Mouse (Mus musculus) forebrain, embryonic 11.5 days (tissue): ENCODE results near the gene Abhd18. TPM values are rescaled to one million over a fixed set of nuclear protein-coding genes. Genes with fewer than 3 reads are reported as not detected.

Experiments used
- ATAC-seq: fragments of 200-750 bp; cut with Nextera tagmentation; replicated peaks from 2 replicates; pipeline ENCODE4 v1.8.0; 2017; ENCODE audit warnings: moderate TSS enrichment; ENCODE audit not compliant: low FRiP score
- DNase-seq: peaks from one replicate; pipeline ENCODE4 v3.0.0-alpha.2; 2017; ENCODE audit warnings: low spot score
- H3K27ac ChIP-seq: fragments of 300-500 bp; sonication (generic); 2 replicates; pipeline ENCODE4 v1.5.1; 2014; ENCODE audit warnings: low read depth, low read length
- H3K27me3 ChIP-seq: fragments of 300-500 bp; sonication (generic); 2 replicates; pipeline ENCODE4 v1.6.1; 2014; ENCODE audit warnings: mild to moderate bottlenecking, low read length, mixed read lengths; ENCODE audit not compliant: control insufficient read depth, insufficient read depth
- H3K36me3 ChIP-seq: fragments of 300-500 bp; sonication (generic); 2 replicates; pipeline ENCODE4 v1.6.1; 2014; ENCODE audit warnings: mild to moderate bottlenecking, low read length, moderate library complexity, mixed read lengths; ENCODE audit not compliant: control insufficient read depth, insufficient read depth
- H3K4me1 ChIP-seq: fragments of 300-500 bp; sonication (generic); replicated peaks from 2 replicates; pipeline ENCODE4 v1.6.1; 2014; ENCODE audit warnings: low read length, mixed read lengths; ENCODE audit not compliant: control insufficient read depth, insufficient read depth
- H3K4me2 ChIP-seq: fragments of 300-500 bp; sonication (generic); 2 replicates; pipeline ENCODE4 v1.6.1; 2014; ENCODE audit warnings: low read depth, mild to moderate bottlenecking, low read length, moderate library complexity, mixed read lengths; ENCODE audit not compliant: severe bottlenecking
- H3K4me3 ChIP-seq: fragments of 300-500 bp; sonication (generic); 2 replicates; pipeline ENCODE4 v1.5.1; 2014; ENCODE audit warnings: low read depth, low read length
- H3K9ac ChIP-seq: fragments of 300-500 bp; sonication (generic); 2 replicates; pipeline ENCODE4 v1.6.1; 2014; ENCODE audit warnings: low read length
- H3K9me3 ChIP-seq: fragments of 300-500 bp; sonication (generic); 2 replicates; pipeline ENCODE4 v1.6.1; 2016; ENCODE audit warnings: low read length, mixed read lengths; ENCODE audit not compliant: control insufficient read depth
- WGBS: fragments of 180-500 bp; shearing (Covaris S2); extraction: QIAGEN DNeasy Blood & Tissue Kit; methylation state at CpG from one replicate; pipeline ENCODE4 v1.1.7; 2014; 5-methylcytosine and 5-hydroxymethylcytosine counted together
- polyA plus RNA-seq: library from polyadenylated mRNA; unstranded; fragments of >200 nt; fragmentation: Nextera tagmentation; extraction: Ambion mirVana; gene quantifications from 2 replicates; pipeline ENCODE4 v1.2.1, GENCODE M21; 2014

Abhd18 gene
- polyA plus RNA-seq, 1 experiment from 2014 or later, result 8.4 TPM

- H3K27ac ChIP-seq, result no peak overlapping the region
- no peaks in the 10 kb centered on the region for H3K36me3 ChIP-seq
- no peaks in the 10 kb centered on the region for H3K27me3 ChIP-seq
- no peak overlapping the region for H3K4me3 ChIP-seq
- H3K4me2 ChIP-seq, result no peak overlapping the region
- H3K9ac ChIP-seq, result no peak overlapping the region
- DNase-seq (no peak), ATAC-seq (no peak)
- no peaks in the 10 kb centered on the region for H3K9me3 ChIP-seq
- WGBS, result 97% methylated on average over 4 of the region's 4 CpGs
- H3K4me1 ChIP-seq, result no peaks in the 10 kb centered on the region
Measured at GRCm38 (mm10) chr3:40938592-40938991, 91.8 kb downstream of the Abhd18 start.

DNA sequence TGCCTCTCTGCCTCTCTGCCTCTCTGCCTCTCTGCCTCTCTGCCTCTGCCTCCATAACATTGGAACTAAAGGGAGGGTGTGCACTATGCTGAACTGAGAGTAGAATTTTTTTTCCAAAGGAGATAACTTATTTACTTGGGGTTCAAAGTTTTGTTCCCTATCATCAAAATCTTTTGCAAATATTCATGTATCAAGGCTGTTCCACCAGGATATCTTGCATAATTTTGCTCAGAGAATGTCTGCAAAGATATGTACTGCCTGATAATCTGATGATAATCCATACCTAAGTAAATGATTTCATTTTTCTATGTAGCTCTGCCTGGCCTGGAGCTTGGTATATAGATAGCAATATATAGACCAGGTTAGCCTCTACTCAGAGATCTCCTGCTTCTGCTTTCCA, 92.2 kb downstream of the Abhd18 start:
- Histone ChIP-seq H3K27ac (no peak overlapping the region), H3K9me3 (no peaks in the 10 kb centered on the region), H3K27me3 (no peaks in the 10 kb centered on the region), H3K4me3 (no peak overlapping the region), H3K4me1 (no peaks in the 10 kb centered on the region), H3K9ac (no peak overlapping the region), H3K36me3 (no peaks in the 10 kb centered on the region), H3K4me2 (no peak overlapping the region)
- ATAC-seq (no peak), DNase-seq (no peak)

- no peaks in the 10 kb centered on the region for H3K36me3 ChIP-seq
- DNase-seq, result peak; percentile 100
- H3K27me3 ChIP-seq, result peaks cover 9% of the 10 kb centered on the region; the same call in 1 of the 2 replicates
- no peaks in the 10 kb centered on the region for H3K9me3 ChIP-seq
- peak; percentile 96 for ATAC-seq
- H3K9ac ChIP-seq, result peak within 1 kb of the TSS; percentile 68
- WGBS, result under 1% methylated on average over 60 of the region's 66 CpGs
- H3K4me2 ChIP-seq, result peak within 1 kb of the TSS; percentile 98
- H3K4me1 ChIP-seq, result no peaks in the 10 kb centered on the region
- H3K27ac ChIP-seq, result peak within 1 kb of the TSS; percentile 37; the same call in 1 of the 2 replicates
- H3K4me3 ChIP-seq, result peak within 1 kb of the TSS; percentile 68
Measured at GRCm38 (mm10) chr3:40949170-40949902, 102.6 kb downstream of the Abhd18 start, which contains the start of gene Larp1b. Larp1b (plus strand) TSS chr3:40949828.

GRCm38 (mm10) chr3:40949903-40950600, 103.3 kb downstream of the Abhd18 start:
- ATAC-seq, result peak; percentile 47
- 0% methylated on average over 72 of the region's 118 CpGs for WGBS
- peak overlapping the region; percentile 37; the same call in 1 of the 2 replicates for H3K27ac ChIP-seq
- no peaks in the 10 kb centered on the region for H3K36me3 ChIP-seq
- H3K4me1 ChIP-seq, result no peaks in the 10 kb centered on the region
- peak overlapping the region; percentile 68 for H3K9ac ChIP-seq
- no peaks in the 10 kb centered on the region for H3K9me3 ChIP-seq
- peaks cover 9% of the 10 kb centered on the region; the same call in 1 of the 2 replicates for H3K27me3 ChIP-seq
- peak overlapping the region; percentile 98 for H3K4me2 ChIP-seq
- peak overlapping the region; percentile 68 for H3K4me3 ChIP-seq
- DNase-seq, result peak; percentile 76

GRCm38 (mm10) chr3:40950601-40951201, 103.9 kb downstream of the Abhd18 start:
- H3K36me3 ChIP-seq, result no peaks in the 10 kb centered on the region
- H3K9ac ChIP-seq, result peak overlapping the region; percentile 68
- H3K27ac ChIP-seq, result no peak overlapping the region
- H3K9me3 ChIP-seq, result no peaks in the 10 kb centered on the region
- peak overlapping the region; percentile 98 for H3K4me2 ChIP-seq
- H3K27me3 ChIP-seq, result peaks cover 9% of the 10 kb centered on the region; the same call in 1 of the 2 replicates
- H3K4me1 ChIP-seq, result no peaks in the 10 kb centered on the region
- peak overlapping the region; percentile 68 for H3K4me3 ChIP-seq
- no peak for ATAC-seq
- under 1% methylated on average over 43 of the region's 43 CpGs for WGBS
- DNase-seq, result peak; percentile 71

DNA sequence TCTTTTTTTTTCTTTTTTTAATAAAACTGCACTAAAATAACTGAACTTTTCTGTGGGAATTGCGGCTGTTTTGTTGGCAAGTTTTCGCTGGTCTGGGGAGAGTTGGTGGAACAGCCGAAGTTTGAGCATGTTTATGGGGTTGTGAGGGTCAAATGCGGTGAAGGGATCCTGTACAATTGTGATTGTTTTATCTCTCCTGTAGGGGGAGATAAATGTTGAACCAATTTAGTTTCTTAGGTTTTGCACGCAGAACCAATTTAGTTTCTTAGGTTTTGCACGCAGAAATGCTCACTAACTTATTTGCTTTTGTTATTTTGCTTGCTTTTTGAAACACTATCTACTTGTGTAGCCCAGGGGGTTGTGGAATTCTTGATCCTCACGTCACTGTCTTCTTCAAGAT, 104.6 kb downstream of the Abhd18 start:
- H3K27me3 ChIP-seq, result peaks cover 9% of the 10 kb centered on the region; the same call in 1 of the 2 replicates
- 15% methylated on average over 7 of the region's 7 CpGs for WGBS
- DNase-seq, result no peak

DNA sequence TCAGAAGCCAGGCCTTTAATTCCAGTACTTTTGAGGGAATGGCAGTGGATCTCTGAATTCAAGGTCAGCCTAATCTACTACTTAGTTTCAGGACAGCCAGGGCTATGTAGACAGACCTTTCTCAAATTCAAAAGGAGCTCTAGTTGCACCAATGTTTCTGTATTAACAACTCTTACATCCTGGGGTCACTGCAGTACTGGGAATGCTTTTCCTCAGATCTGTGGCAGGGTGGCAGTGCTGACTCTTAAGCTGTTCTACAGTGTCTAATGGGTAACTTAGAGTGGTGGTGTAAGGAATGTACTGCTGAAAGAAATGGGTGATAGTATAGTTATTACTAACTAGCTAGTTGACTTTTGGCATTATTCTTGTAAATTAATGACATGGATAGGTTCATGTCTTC, 105.8 kb downstream of the Abhd18 start:
- Histone ChIP-seq H3K27me3 (peaks cover 9% of the 10 kb centered on the region; the same call in 1 of the 2 replicates), H3K4me2 (no peak overlapping the region), H3K36me3 (no peaks in the 10 kb centered on the region), H3K27ac (no peak overlapping the region), H3K4me1 (no peaks in the 10 kb centered on the region), H3K4me3 (no peak overlapping the region), H3K9ac (no peak overlapping the region), H3K9me3 (no peaks in the 10 kb centered on the region)
- DNase-seq (no peak), ATAC-seq (no peak)

More for the DNA sequence above, 104.6 kb downstream of the Abhd18 start:
- peak overlapping the region; percentile 68 for H3K4me3 ChIP-seq
- H3K4me2 ChIP-seq, result peak overlapping the region; percentile 98
- no peaks in the 10 kb centered on the region for H3K9me3 ChIP-seq
- no peak for ATAC-seq
- no peak overlapping the region for H3K27ac ChIP-seq
- H3K4me1 ChIP-seq, result no peaks in the 10 kb centered on the region
- H3K36me3 ChIP-seq, result no peaks in the 10 kb centered on the region
- H3K9ac ChIP-seq, result no peak overlapping the region

DNA sequence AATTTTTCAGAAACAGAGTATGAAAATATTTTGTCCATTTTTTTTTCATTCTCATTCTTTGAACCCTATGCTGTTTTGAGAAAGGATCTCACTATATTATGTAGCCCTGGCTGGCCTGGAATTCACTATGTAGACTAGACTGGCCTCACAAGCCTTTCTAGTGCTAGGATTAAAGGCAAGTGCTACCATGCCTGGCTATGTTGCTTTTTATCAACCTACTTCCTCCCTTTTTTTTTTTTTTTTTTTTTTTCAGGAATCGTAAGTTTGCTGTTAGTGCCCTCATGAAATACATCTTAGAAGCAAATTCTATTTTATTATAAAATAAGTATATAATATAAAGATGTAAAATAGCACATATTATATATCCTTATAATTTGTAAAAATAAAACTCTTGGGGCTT, 108.0 kb downstream of the Abhd18 start:
- Histone ChIP-seq H3K4me2 (no peak overlapping the region), H3K4me1 (no peaks in the 10 kb centered on the region), H3K9ac (no peak overlapping the region), H3K27me3 (0 out of 2 replicates have a peak, but pooled peaks cover 2% of the 10 kb centered on the region), H3K27ac (no peak overlapping the region), H3K9me3 (no peaks in the 10 kb centered on the region), H3K36me3 (no peaks in the 10 kb centered on the region), H3K4me3 (no peak overlapping the region)
- ATAC-seq (no peak), DNase-seq (no peak)
- 87% methylated on average over 1 of the region's 1 CpGs for WGBS
